Mouse (Mus musculus) CH12.LX (cell line): ENCODE results near the gene Phf12. TPM values are rescaled to one million over a fixed set of nuclear protein-coding genes. Genes with fewer than 3 reads are reported as not detected.

Experiments used
- DNase-seq: peaks from one replicate; pipeline ENCODE4 v3.0.0-alpha.2; 2013; ENCODE audit errors: extremely low read depth
- H3K27ac ChIP-seq: 2 replicates; pipeline ENCODE4 v1.5.1; 2012; ENCODE audit warnings: low read depth, mild to moderate bottlenecking, control low read depth, moderate library complexity; ENCODE audit not compliant: insufficient read depth
- H3K27me3 ChIP-seq: replicated peaks from 2 replicates; pipeline ENCODE3; 2012; ENCODE audit warnings: inconsistent platforms
- H3K36me3 ChIP-seq, 2 experiments: replicated peaks in 1 of 2; 2 replicates each; pipeline versions ENCODE3 to v1.6.1; 2012; ENCODE audit warnings: inconsistent platforms in 1 of 2, low read length in 1 of 2, mild to moderate bottlenecking in 1 of 2, mixed read lengths in 1 of 2, moderate library complexity in 1 of 2; ENCODE audit not compliant: control insufficient read depth in 1 of 2, insufficient read depth in 1 of 2
- H3K4me1 ChIP-seq, 2 experiments: 2 replicates each; pipeline ENCODE4 v1.6.1; 2012; ENCODE audit warnings: inconsistent platforms in 1 of 2, moderate library complexity in 1 of 2; ENCODE audit not compliant: insufficient read depth in 2 of 2, control insufficient read depth in 1 of 2
- H3K4me2 ChIP-seq: 2 replicates; pipeline ENCODE4 v1.6.1; 2012; ENCODE audit warnings: low read depth, mild to moderate bottlenecking, control low read depth; ENCODE audit not compliant: poor library complexity, insufficient read depth, severe bottlenecking
- H3K4me3 ChIP-seq, 3 experiments: fragments of 150-350 bp in 1 of 3; sonication (generic) in 1 of 3; replicated peaks in 1 of 3; 2 replicates each; pipeline versions ENCODE3 to v1.5.1; 2011 to 2012; ENCODE audit warnings: low read depth in 2 of 3, low read length in 2 of 3, mild to moderate bottlenecking in 2 of 3, moderate library complexity in 2 of 3, control low read depth in 1 of 3, improper control_type of control experiment in 1 of 3, inconsistent platforms in 1 of 3, mixed read lengths in 1 of 3; ENCODE audit not compliant: poor library complexity in 1 of 3
- H3K79me2 ChIP-seq: replicated peaks from 2 replicates; pipeline ENCODE4 v1.6.1; 2012; ENCODE audit warnings: mild to moderate bottlenecking, moderate library complexity; ENCODE audit not compliant: control insufficient read depth, poor library complexity, insufficient read depth, severe bottlenecking; ENCODE audit errors: extremely low read depth
- H3K9ac ChIP-seq: 2 replicates; pipeline ENCODE4 v1.6.1; 2012; ENCODE audit warnings: low read depth, mild to moderate bottlenecking, control low read depth, moderate library complexity; ENCODE audit not compliant: insufficient read depth
- H3K9me3 ChIP-seq: replicated peaks from 2 replicates; pipeline ENCODE3; 2012; ENCODE audit warnings: low read length, inconsistent platforms, mixed read lengths
- CHD2 ChIP-seq: IDR thresholded peaks from 2 replicates; pipeline ENCODE4 v1.6.1; 2011; ENCODE audit warnings: low read length, improper control_type of control experiment
- E2F4 ChIP-seq: IDR thresholded peaks from 2 replicates; pipeline ENCODE4 v1.6.1; 2011; ENCODE audit warnings: low read depth, low read length, improper control_type of control experiment; ENCODE audit not compliant: insufficient replicate concordance
- ETS1 ChIP-seq: conservative IDR thresholded peaks from 2 replicates; pipeline ENCODE4 v1.6.1; 2012; ENCODE audit warnings: low read depth, mild to moderate bottlenecking, inconsistent platforms, low read length, improper control_type of control experiment, moderate library complexity
- HCFC1 ChIP-seq: IDR thresholded peaks from 2 replicates; pipeline ENCODE4 v1.6.1; 2012; ENCODE audit warnings: low read depth, mild to moderate bottlenecking, inconsistent platforms, low read length, improper control_type of control experiment
- IRF4 ChIP-seq: IDR thresholded peaks from 2 replicates; pipeline ENCODE4 v1.6.1; 2014; ENCODE audit warnings: low read depth, mild to moderate bottlenecking, inconsistent platforms, low read length, improper control_type of control experiment
- JUN ChIP-seq: IDR thresholded peaks from 2 replicates; pipeline ENCODE4 v1.6.1; 2011; ENCODE audit warnings: low read depth, mild to moderate bottlenecking, low read length, improper control_type of control experiment, moderate library complexity; ENCODE audit not compliant: insufficient read depth
- JUND ChIP-seq: conservative IDR thresholded peaks from 2 replicates; pipeline ENCODE4 v1.6.1; 2011; ENCODE audit warnings: low read depth, low read length, improper control_type of control experiment
- MAZ ChIP-seq: IDR thresholded peaks from 2 replicates; pipeline ENCODE4 v1.6.1; 2012; ENCODE audit warnings: low read depth, mild to moderate bottlenecking, inconsistent platforms, low read length, improper control_type of control experiment, moderate library complexity
- NRF1 ChIP-seq: IDR thresholded peaks from 2 replicates; pipeline ENCODE4 v1.6.1; 2014; ENCODE audit warnings: low read depth, mild to moderate bottlenecking, inconsistent platforms, low read length, improper control_type of control experiment, moderate library complexity
- PAX5 ChIP-seq: IDR thresholded peaks from 2 replicates; pipeline ENCODE4 v1.6.1; 2012; ENCODE audit warnings: low read length, inconsistent platforms, mixed read lengths
- POLR2AphosphoS2 ChIP-seq: IDR thresholded peaks from 2 replicates; pipeline ENCODE4 v1.6.1; 2011; ENCODE audit warnings: low read depth, low read length, improper control_type of control experiment
- SIN3A ChIP-seq: IDR thresholded peaks from 2 replicates; pipeline ENCODE4 v1.6.1; 2012; ENCODE audit warnings: low read length, improper control_type of control experiment, inconsistent platforms
- SMC3 ChIP-seq: IDR thresholded peaks from 2 replicates; pipeline ENCODE4 v1.6.1; 2011; ENCODE audit warnings: low read depth, low read length, improper control_type of control experiment
- TBP ChIP-seq: conservative IDR thresholded peaks from 2 replicates; pipeline ENCODE4 v1.6.1; 2011; ENCODE audit warnings: low read depth, low read length, improper control_type of control experiment
- TCF12 ChIP-seq: IDR thresholded peaks from 2 replicates; pipeline ENCODE4 v1.6.1; 2014; ENCODE audit warnings: low read depth, mild to moderate bottlenecking, inconsistent platforms, low read length, improper control_type of control experiment
- USF1 ChIP-seq: IDR thresholded peaks from 2 replicates; pipeline ENCODE4 v1.6.1; 2014; ENCODE audit warnings: low read depth, mild to moderate bottlenecking, inconsistent platforms, low read length, improper control_type of control experiment
- USF2 ChIP-seq: conservative IDR thresholded peaks from 2 replicates; pipeline ENCODE4 v1.6.1; 2011; ENCODE audit warnings: low read depth, low read length, improper control_type of control experiment
- ZC3H11A ChIP-seq: IDR thresholded peaks from 2 replicates; pipeline ENCODE4 v1.6.1; 2012; ENCODE audit warnings: low read depth, mild to moderate bottlenecking, inconsistent platforms, low read length, improper control_type of control experiment
- ZKSCAN1 ChIP-seq: IDR thresholded peaks from 2 replicates; pipeline ENCODE4 v1.6.1; 2012; ENCODE audit warnings: low read depth, inconsistent platforms, low read length, improper control_type of control experiment, borderline replicate concordance
- dilution Hi-C: fragments of 300-500 bp; cut with MboI; formaldehyde crosslinking; loops from 2 replicates; pipeline ENCODE4 v1.14.3; 2020; ENCODE audit warnings: low sequenced_read_pairs; ENCODE audit not compliant: extremely low pct_unique_long_range_greater_than_20kb, extremely low pct_ligation_motif_present
- in situ Hi-C: fragments of 300-500 bp; cut with MboI; formaldehyde crosslinking; loops from 3 replicates; pipeline ENCODE4 v1.14.3; 2019; ENCODE audit warnings: low sequenced_read_pairs, low pct_ligation_motif_present, low pct_unique_long_range_greater_than_20kb, mixed read lengths
- polyA plus RNA-seq: library from polyadenylated mRNA; unstranded; fragments of >175 nt; gene quantifications from 2 replicates; pipeline ENCODE4 v1.2.1, GENCODE M21; 2012; ENCODE audit warnings: low read depth; ENCODE audit not compliant: insufficient read length
- total RNA-seq, 2 experiments: library from RNA; depleted of rRNA; stranded (reverse); fragments of 300-350 nt in 1 of 2; fragments of >200 nt in 1 of 2; gene quantifications; 2 replicates each; pipeline ENCODE4 v1.2.3; 2012 to 2014

Gene Phf12
- total and polyA plus RNA-seq, 3 experiments: 10.7 to 59.7 (median 30.5) TPM

GRCm38 (mm10) chr11:78029240-78029639 lies 46.7 kb downstream of the Phf12 start:
- dilution Hi-C loops: no loop called here

GRCm38 (mm10) chr11:78030600-78030999 lies 48.0 kb downstream of the Phf12 start:
- TF ChIP-seq USF1 (no peak), POLR2AphosphoS2 (peak; percentile 91; the same call in 1 of the 2 replicates), ZKSCAN1 (no peak)
- no peak for DNase-seq
- peaks cover 15 to 44% of the 10 kb centered on the region in 2 experiments for H3K4me1 ChIP-seq
- H3K9me3 ChIP-seq: no peaks in the 10 kb centered on the region
- H3K4me2 ChIP-seq: no peak overlapping the region
- in situ Hi-C loops (no loop called here), dilution Hi-C loops (no loop called here)
- H3K4me3 ChIP-seq: no peak overlapping the region
- no peak overlapping the region for H3K27ac ChIP-seq
- peaks cover 43 to 63% of the 10 kb centered on the region in 2 experiments for H3K36me3 ChIP-seq
- no peaks in the 10 kb centered on the region; the same call in 1 of the 2 replicates for H3K79me2 ChIP-seq
- H3K27me3 ChIP-seq: no peaks in the 10 kb centered on the region
- H3K9ac ChIP-seq: no peak overlapping the region

More at GRCm38 (mm10) chr11:78029240-78029639, 46.7 kb downstream of the Phf12 start:
- no peak for DNase-seq
- Histone ChIP-seq H3K79me2 (no peaks in the 10 kb centered on the region; the same call in 1 of the 2 replicates), H3K4me2 (no peak overlapping the region), H3K4me1 (peaks cover 12 to 44% of the 10 kb centered on the region in 2 experiments), H3K4me3 (no peak overlapping the region), H3K27ac (no peak overlapping the region), H3K9me3 (no peaks in the 10 kb centered on the region), H3K36me3 (peaks cover 49 to 65% of the 10 kb centered on the region in 2 experiments), H3K27me3 (no peaks in the 10 kb centered on the region), H3K9ac (no peak overlapping the region)
- in situ Hi-C loops: loop anchor here (10.0 kb wide), 1 partner anchor 146 kb away; the partner anchor contains the start of genes Nek8 and Tlcd1
- TF ChIP-seq ZC3H11A: no peak
- TF ChIP-seq SIN3A: no peak
- no peak for TF ChIP-seq PAX5
- TF ChIP-seq JUN: no peak
- no peak for TF ChIP-seq IRF4

GRCm38 (mm10) chr11:78031389-78031788 lies 48.8 kb downstream of the Phf12 start:
- no peaks in the 10 kb centered on the region for H3K9me3 ChIP-seq
- peak overlapping the region; percentile 24; the same call in 1 of the 2 replicates for H3K27ac ChIP-seq
- no peaks in the 10 kb centered on the region for H3K27me3 ChIP-seq
- dilution Hi-C loops (no loop called here), in situ Hi-C loops (no loop called here)
- peaks cover 15 to 44% of the 10 kb centered on the region in 2 experiments for H3K4me1 ChIP-seq
- H3K9ac ChIP-seq: peak overlapping the region; percentile 28; the same call in 1 of the 2 replicates
- TF ChIP-seq TBP (no peak), NRF1 (no peak), ZKSCAN1 (no peak), MAZ (no peak), HCFC1 (no peak), USF2 (no peak), E2F4 (no peak), TCF12 (no peak), CHD2 (no peak), JUN (no peak), SIN3A (no peak), SMC3 (no peak), ETS1 (no peak), PAX5 (no peak), JUND (no peak)
- peaks cover 36 to 60% of the 10 kb centered on the region in 2 experiments for H3K36me3 ChIP-seq
- DNase-seq: no peak
- no peaks in the 10 kb centered on the region; the same call in 1 of the 2 replicates for H3K79me2 ChIP-seq
- peak overlapping the region; percentile 86 for H3K4me2 ChIP-seq
- peak overlapping the region in 2 of 3 experiments; percentile 39 to 61 for H3K4me3 ChIP-seq
